Mouse (Mus musculus) liver, adult (tissue): ENCODE measurements around the gene Map7d1.

Source experiments
- GATA4 ChIP-seq: IDR thresholded peaks from 2 replicates; pipeline ENCODE4 v1.6.1; 2014; ENCODE audit warnings: mild to moderate bottlenecking, low read length; ENCODE audit not compliant: insufficient replicate concordance

Gene Map7d1

GRCm38 (mm10) chr4:126256131-126256791 is at the start of gene Map7d1:
Gene Map7d1, minus strand, starts transcription at chr4:126256343.
- peak; percentile 10; the same call in 1 of the 2 replicates for TF ChIP-seq GATA4

DNA sequence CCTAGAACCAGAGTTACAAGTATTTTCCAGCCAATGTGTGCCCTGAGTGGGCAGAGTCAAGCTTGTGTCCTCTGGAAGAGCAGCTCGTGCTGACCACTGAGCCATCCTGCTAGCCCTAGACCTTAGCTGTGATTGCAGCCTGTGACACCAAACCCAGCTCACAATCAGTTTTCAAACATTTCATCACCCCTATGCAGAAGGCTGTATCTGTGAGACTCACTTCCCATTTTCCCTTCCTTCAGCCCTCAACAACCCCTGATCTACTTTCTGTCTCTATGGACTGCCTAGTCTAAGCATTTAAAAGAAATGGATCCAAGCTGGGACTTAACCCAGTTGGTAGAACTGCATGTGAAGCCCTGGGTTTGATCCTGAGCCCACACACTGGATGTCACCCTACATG is 49.3 kb upstream of the Map7d1 start:
- no peak for TF ChIP-seq GATA4

DNA sequence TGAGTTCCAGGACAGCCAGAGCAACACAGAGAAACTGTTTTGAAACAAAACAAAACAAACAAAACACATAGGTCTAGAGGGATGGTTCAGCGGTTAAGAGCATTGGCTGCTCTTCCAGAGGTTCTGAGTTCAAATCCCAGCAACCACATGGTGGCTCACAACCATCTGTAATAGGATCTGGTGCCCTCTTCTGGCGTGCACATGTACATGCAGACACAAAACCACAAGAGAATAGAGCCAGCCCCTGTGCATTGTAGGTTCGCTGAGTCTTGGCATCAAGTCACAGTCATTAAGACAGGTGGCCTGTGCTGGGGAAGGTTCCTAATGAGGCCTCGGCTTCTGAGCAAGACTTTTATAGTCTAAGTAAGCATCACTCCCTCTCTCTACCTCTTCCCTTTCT is 47.7 kb upstream of the Map7d1 start:
- TF ChIP-seq GATA4, result no peak

- no peak for TF ChIP-seq GATA4
These were observed 45.6 kb upstream of the Map7d1 start for GRCm38 (mm10) chr4:126301584-126302309.

- TF ChIP-seq GATA4, result no peak
These were observed 44.9 kb upstream of the Map7d1 start for GRCm38 (mm10) chr4:126300916-126301583.

GRCm38 (mm10) chr4:126296617-126297101 is 40.5 kb upstream of the Map7d1 start:
- TF ChIP-seq GATA4, result no peak

DNA sequence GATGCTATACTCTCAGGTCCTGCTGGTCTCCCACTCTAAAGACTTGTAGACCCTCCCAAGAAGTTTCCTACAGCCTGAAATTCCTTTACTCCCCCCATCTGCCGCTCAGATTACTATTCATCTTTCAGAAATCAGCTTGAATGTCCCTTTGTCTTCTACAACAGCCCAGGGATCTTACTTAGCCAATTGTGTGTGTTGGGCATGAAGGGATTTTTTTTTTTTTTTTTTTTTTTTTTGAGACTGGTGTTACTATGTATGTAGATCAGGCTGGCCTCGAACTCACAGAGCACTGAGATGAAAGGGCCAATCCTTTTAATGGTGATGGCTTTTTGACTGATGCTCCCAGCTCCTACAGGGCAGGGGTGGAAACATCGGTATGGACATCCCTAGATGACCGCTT is 39.8 kb upstream of the Map7d1 start:
- TF ChIP-seq GATA4, result no peak

- TF ChIP-seq GATA4, result no peak
These were observed 39.0 kb upstream of the Map7d1 start for GRCm38 (mm10) chr4:126295152-126295551.

DNA sequence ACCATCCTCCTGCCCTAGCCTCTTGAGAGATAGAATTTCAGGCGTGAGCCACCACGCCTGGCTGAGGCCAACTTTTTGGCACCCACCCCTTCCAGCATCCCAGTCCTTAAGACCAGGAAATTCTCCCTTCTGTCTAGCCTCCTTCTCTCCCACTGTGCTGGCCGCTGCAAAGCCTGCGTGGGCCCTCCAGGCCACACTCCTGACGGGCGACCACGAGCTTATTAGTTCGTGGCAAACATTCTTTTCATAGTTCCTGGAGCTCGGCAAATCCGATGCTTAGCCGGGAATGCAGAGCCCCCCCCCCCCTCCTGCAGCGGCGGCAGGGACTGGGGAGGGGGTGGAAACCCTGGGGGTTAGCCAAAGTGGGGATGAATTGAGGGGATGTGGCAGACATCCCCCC is 35.1 kb upstream of the Map7d1 start:
- TF ChIP-seq GATA4, result no peak

DNA sequence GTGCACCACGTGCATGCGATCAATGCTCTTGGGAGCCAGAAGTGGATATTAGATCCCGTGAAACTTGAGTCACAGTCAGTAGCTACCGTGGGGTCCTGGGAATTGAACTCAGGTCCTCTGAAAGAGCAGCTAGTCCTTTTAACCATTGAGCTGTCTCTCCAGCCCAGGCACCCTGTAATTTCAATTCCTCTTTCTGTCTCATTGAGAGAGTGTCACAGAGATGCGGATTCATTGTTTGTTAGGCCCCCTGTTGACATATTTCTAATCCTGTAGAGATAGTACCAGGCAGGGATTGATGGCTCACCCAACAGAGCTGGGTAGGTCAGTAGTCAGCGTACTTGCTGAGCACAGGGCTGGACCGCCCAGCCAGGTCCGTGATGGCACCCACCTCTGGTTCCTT is 34.2 kb upstream of the Map7d1 start:
- TF ChIP-seq GATA4, result no peak

- TF ChIP-seq GATA4, result no peak
These were observed 32.0 kb upstream of the Map7d1 start for GRCm38 (mm10) chr4:126288085-126288666.

DNA sequence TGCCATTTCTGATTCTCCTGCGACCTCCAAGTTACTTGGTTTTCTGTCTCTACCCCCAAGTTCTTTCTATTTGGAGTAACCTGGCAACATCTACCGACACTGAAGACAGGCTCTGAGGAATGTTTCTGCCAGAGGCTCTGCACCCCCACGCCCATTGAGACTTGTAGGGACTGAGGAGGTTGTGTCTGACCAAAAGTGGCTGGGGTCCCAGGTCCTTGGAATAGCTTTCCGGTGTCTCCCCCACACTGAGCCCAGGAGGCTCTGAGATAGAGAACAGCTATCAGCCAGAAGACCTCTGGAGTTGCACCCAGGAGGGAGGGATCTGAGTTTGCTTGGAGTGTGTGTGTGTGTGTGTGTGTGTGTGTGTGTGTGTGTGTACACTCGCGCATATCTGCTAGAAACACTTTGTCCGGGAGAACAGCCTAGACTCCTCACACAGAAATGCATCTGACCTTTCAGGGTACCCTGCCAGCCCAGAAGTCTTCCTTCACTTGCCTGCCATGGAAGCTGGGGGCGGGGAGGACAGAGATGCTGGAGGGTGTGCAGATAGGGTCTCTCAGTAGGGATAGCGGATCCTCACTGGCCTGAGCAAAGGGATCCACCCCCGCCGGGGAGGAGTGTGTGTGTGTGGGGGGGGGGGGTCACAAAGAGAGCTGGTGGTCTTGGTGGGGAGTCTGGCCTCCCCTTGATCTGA is 31.3 kb upstream of the Map7d1 start:
- no peak for TF ChIP-seq GATA4

- TF ChIP-seq GATA4, result no peak
These were observed 30.3 kb upstream of the Map7d1 start, which contains the start of gene Col8a2 for GRCm38 (mm10) chr4:126286492-126286891. Gene Col8a2, plus strand, starts transcription at chr4:126286793.

GRCm38 (mm10) chr4:126283582-126283981 is 27.4 kb upstream of the Map7d1 start:
- TF ChIP-seq GATA4, result no peak

DNA sequence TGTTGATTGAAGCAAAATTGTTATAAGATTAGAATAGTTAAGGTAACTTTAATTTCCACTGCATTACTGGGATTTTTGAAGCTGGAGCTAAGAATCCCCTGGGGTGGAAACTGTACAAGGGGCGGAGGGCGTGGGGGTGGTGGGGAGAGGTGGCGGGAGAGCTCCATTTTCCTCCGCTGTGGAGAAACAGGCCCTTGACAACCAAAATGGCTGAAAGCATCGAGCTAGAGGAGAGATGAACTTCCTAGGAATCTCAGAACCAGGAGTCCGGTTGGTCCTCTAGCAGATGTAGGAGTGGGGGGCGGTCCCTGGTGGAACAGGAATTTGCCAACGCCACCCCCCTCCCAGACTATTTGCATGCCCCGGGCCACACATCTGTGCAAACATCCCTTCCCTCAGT is 25.6 kb upstream of the Map7d1 start:
- TF ChIP-seq GATA4, result no peak
